Mouse (Mus musculus) C2C12 (cell line): ENCODE measurements around the gene Srxn1.

Source experiments
- CTCF ChIP-seq: IDR thresholded peaks from one replicate; pipeline ENCODE4 v1.5.1; 2011; ENCODE audit not compliant: control insufficient read depth, insufficient read depth, insufficient read length
- MAX ChIP-seq: IDR thresholded peaks from one replicate; pipeline ENCODE4 v1.6.1; 2011; ENCODE audit warnings: mild to moderate bottlenecking, control low read depth
- MYOD1 ChIP-seq: IDR thresholded peaks from one replicate; pipeline ENCODE4 v1.6.1; 2011; ENCODE audit warnings: low read depth; ENCODE audit not compliant: control insufficient read depth, insufficient read length
- MYOG ChIP-seq: IDR thresholded peaks from one replicate; pipeline ENCODE4 v1.6.1; 2011; ENCODE audit not compliant: control insufficient read depth, insufficient read length; ENCODE audit errors: extremely low read depth
- USF1 ChIP-seq: IDR thresholded peaks from one replicate; pipeline ENCODE4 v1.6.1; 2011; ENCODE audit warnings: low read depth, mild to moderate bottlenecking, control low read depth, moderate library complexity

- TF ChIP-seq CTCF (no peak), MYOD1 (no peak), MAX (no peak), USF1 (no peak), MYOG (no peak)
Observed at GRCm38 (mm10) chr2:152147079-152147478, 41.8 kb downstream of the Srxn1 start.
